Mouse (Mus musculus) lung, embryonic 14.5 days (tissue): ENCODE results near the gene Olfr574. TPM values are rescaled to one million over a fixed set of nuclear protein-coding genes. Genes with fewer than 3 reads are reported as not detected.
A peak's percentile ranks its signal among the peaks of the same experiment; 100 is the strongest.

ENCODE experiments used
- ATAC-seq: fragments of 200-750 bp; cut with Nextera tagmentation; 2 replicates; pipeline ENCODE4 v1.8.0; 2017; ENCODE audit warnings: mild to moderate bottlenecking, moderate TSS enrichment, moderate library complexity; ENCODE audit not compliant: insufficient read depth
- DNase-seq: peaks from one replicate; pipeline ENCODE4 v3.0.0-alpha.2; 2015
- H3K27ac ChIP-seq: fragments of 300-500 bp; sonication (generic); 2 replicates; pipeline ENCODE4 v1.5.1; 2014; ENCODE audit warnings: low read depth, mild to moderate bottlenecking, moderate library complexity
- H3K27me3 ChIP-seq: fragments of 300-500 bp; sonication (generic); 2 replicates; pipeline ENCODE4 v1.6.1; 2014; ENCODE audit warnings: low read length, control low read depth; ENCODE audit not compliant: insufficient read depth
- H3K36me3 ChIP-seq: fragments of 300-500 bp; sonication (generic); 2 replicates; pipeline ENCODE4 v1.6.1; 2014; ENCODE audit warnings: control low read depth; ENCODE audit not compliant: insufficient read depth
- H3K4me1 ChIP-seq: fragments of 300-500 bp; sonication (generic); 2 replicates; pipeline ENCODE4 v1.6.1; 2014; ENCODE audit warnings: antibody characterized with exemption, control low read depth; ENCODE audit not compliant: insufficient read depth
- H3K4me2 ChIP-seq: fragments of 300-500 bp; sonication (generic); 2 replicates; pipeline ENCODE4 v1.6.1; 2014; ENCODE audit warnings: mild to moderate bottlenecking
- H3K4me3 ChIP-seq: fragments of 300-500 bp; sonication (generic); 2 replicates; pipeline ENCODE4 v1.5.1; 2014; ENCODE audit warnings: low read depth, low read length
- H3K9ac ChIP-seq: fragments of 300-500 bp; sonication (generic); 2 replicates; pipeline ENCODE4 v1.6.1; 2014
- H3K9me3 ChIP-seq: fragments of 300-500 bp; sonication (generic); 2 replicates; pipeline ENCODE4 v1.6.1; 2016; ENCODE audit warnings: low read depth, low read length, control low read depth
- CTCF ChIP-seq: IDR thresholded peaks from 2 replicates; pipeline ENCODE4 v1.5.1; 2016; ENCODE audit warnings: antibody characterized with exemption, low read depth
- WGBS: fragments of 180-500 bp; shearing (Covaris S2); extraction: QIAGEN DNeasy Blood & Tissue Kit; methylation state at CpG from one replicate; pipeline ENCODE4 v1.1.7; 2014; 5-methylcytosine and 5-hydroxymethylcytosine counted together
- polyA plus RNA-seq: library from polyadenylated mRNA; unstranded; fragments of >200 nt; fragmentation: Nextera tagmentation; extraction: Ambion mirVana; gene quantifications from 2 replicates; pipeline ENCODE4 v1.2.1, GENCODE M21; 2014

The Olfr574 gene
- polyA plus RNA-seq, result not detected in 2 replicates

GRCm38 (mm10) chr7:102948167-102948566, at the start of gene Olfr574:
Olfr574 (plus strand) TSS chr7:102948467.
- H3K27ac ChIP-seq, result no peak within 1 kb of the TSS
- ATAC-seq (no peak), DNase-seq (no peak)
- WGBS, result 88% methylated on average over 1 of the region's 1 CpGs
- no peaks in the 10 kb centered on the region for H3K4me1 ChIP-seq
- H3K36me3 ChIP-seq, result no peaks in the 10 kb centered on the region
- no peak within 1 kb of the TSS for H3K4me3 ChIP-seq
- H3K4me2 ChIP-seq, result no peak within 1 kb of the TSS
- no peak within 1 kb of the TSS for H3K9ac ChIP-seq
- no peak for TF ChIP-seq CTCF
- no peaks in the 10 kb centered on the region for H3K9me3 ChIP-seq
- H3K27me3 ChIP-seq, result no peaks in the 10 kb centered on the region

- Histone ChIP-seq H3K4me2 (no peak overlapping the region), H3K4me1 (no peaks in the 10 kb centered on the region), H3K9me3 (no peaks in the 10 kb centered on the region), H3K27me3 (no peaks in the 10 kb centered on the region), H3K27ac (no peak overlapping the region), H3K36me3 (no peaks in the 10 kb centered on the region), H3K9ac (no peak overlapping the region), H3K4me3 (no peak overlapping the region)
- DNase-seq, result no peak
- 19% methylated on average over 1 of the region's 1 CpGs for WGBS
- no peak for TF ChIP-seq CTCF
- ATAC-seq, result no peak
Observed at GRCm38 (mm10) chr7:102915261-102915660, 33.0 kb upstream of the Olfr574 start.

GRCm38 (mm10) chr7:102916405-102916804, 31.9 kb upstream of the Olfr574 start:
- WGBS, result 35% methylated on average over 5 of the region's 5 CpGs
- peak; percentile 54; the same call in 1 of the 2 replicates for ATAC-seq
- H3K4me3 ChIP-seq, result no peak overlapping the region

GRCm38 (mm10) chr7:102917032-102917875, 31.0 kb upstream of the Olfr574 start, which contains the start of gene Olfr571:
Olfr571 (minus strand) TSS chr7:102917536.
- H3K27ac ChIP-seq, result no peak within 1 kb of the TSS
- no peak within 1 kb of the TSS for H3K9ac ChIP-seq
- DNase-seq, result no peak
- no peak within 1 kb of the TSS for H3K4me3 ChIP-seq
- H3K27me3 ChIP-seq, result no peaks in the 10 kb centered on the region
- no peaks in the 10 kb centered on the region for H3K4me1 ChIP-seq
- whole genome bisulfite sequencing, result 50% methylated on average over 4 of the region's 4 CpGs
- H3K4me2 ChIP-seq, result no peak within 1 kb of the TSS
- H3K9me3 ChIP-seq, result no peaks in the 10 kb centered on the region
- H3K36me3 ChIP-seq, result no peaks in the 10 kb centered on the region
- ATAC-seq, result no peak
- TF ChIP-seq CTCF, result no peak

More at GRCm38 (mm10) chr7:102916405-102916804, 31.9 kb upstream of the Olfr574 start:
- no peak for TF ChIP-seq CTCF
- Histone ChIP-seq H3K4me1 (no peaks in the 10 kb centered on the region), H3K4me2 (no peak overlapping the region), H3K9ac (no peak overlapping the region), H3K27ac (no peak overlapping the region), H3K27me3 (no peaks in the 10 kb centered on the region), H3K9me3 (no peaks in the 10 kb centered on the region), H3K36me3 (no peaks in the 10 kb centered on the region)
- DNase-seq, result peak; percentile 4

- Histone ChIP-seq H3K9me3 (no peaks in the 10 kb centered on the region), H3K27ac (no peak overlapping the region), H3K36me3 (no peaks in the 10 kb centered on the region), H3K4me3 (no peak overlapping the region), H3K27me3 (no peaks in the 10 kb centered on the region), H3K9ac (no peak overlapping the region), H3K4me1 (no peaks in the 10 kb centered on the region), H3K4me2 (no peak overlapping the region)
- 11% methylated on average over 1 of the region's 1 CpGs for WGBS
- DNase-seq (peak; percentile 84), ATAC-seq (peak; percentile 63; the same call in 1 of the 2 replicates)
- TF ChIP-seq CTCF, result peak; percentile 77
Observed at GRCm38 (mm10) chr7:102919632-102920031, 28.6 kb upstream of the Olfr574 start.

- H3K9me3 ChIP-seq, result no peaks in the 10 kb centered on the region
- no peak for ATAC-seq
- H3K4me2 ChIP-seq, result no peak within 1 kb of the TSS
- TF ChIP-seq CTCF, result no peak
- no peak within 1 kb of the TSS for H3K4me3 ChIP-seq
- no peaks in the 10 kb centered on the region for H3K27me3 ChIP-seq
- WGBS, result 54% methylated on average over 1 of the region's 1 CpGs
- DNase-seq, result no peak
- no peak within 1 kb of the TSS for H3K9ac ChIP-seq
- no peaks in the 10 kb centered on the region for H3K36me3 ChIP-seq
- H3K27ac ChIP-seq, result no peak within 1 kb of the TSS
- no peaks in the 10 kb centered on the region for H3K4me1 ChIP-seq
Observed at GRCm38 (mm10) chr7:102924109-102924508, 24.2 kb upstream of the Olfr574 start, which contains the start of gene Olfr572. Olfr572 (plus strand) TSS chr7:102924409.

- Histone ChIP-seq H3K9me3 (no peaks in the 10 kb centered on the region), H3K27me3 (no peaks in the 10 kb centered on the region), H3K27ac (no peak overlapping the region), H3K36me3 (no peaks in the 10 kb centered on the region), H3K9ac (no peak overlapping the region), H3K4me3 (no peak overlapping the region), H3K4me1 (no peaks in the 10 kb centered on the region), H3K4me2 (no peak overlapping the region)
- DNase-seq, result no peak
- WGBS, result 63% methylated on average over 3 of the region's 3 CpGs
- no peak for TF ChIP-seq CTCF
- ATAC-seq, result no peak
Observed at GRCm38 (mm10) chr7:102927105-102927504, 21.2 kb upstream of the Olfr574 start.
